Mouse (Mus musculus) heart, embryonic 11.5 days (tissue): ENCODE results near the gene Olfr133. TPM values are rescaled to one million over a fixed set of nuclear protein-coding genes. Genes with fewer than 3 reads are reported as not detected.
"Not testable (repeated sequence)": the region's sequence is repeated elsewhere in the genome, so short reads cannot be mapped to it uniquely, and the experiment has no call there.

Source experiments
- ATAC-seq: fragments of 200-750 bp; cut with Nextera tagmentation; replicated peaks from 2 replicates; pipeline ENCODE4 v1.8.0; 2017; ENCODE audit warnings: moderate library complexity; ENCODE audit not compliant: insufficient number of reproducible peaks, low FRiP score, low TSS enrichment
- H3K27ac ChIP-seq: fragments of 300-500 bp; sonication (generic); 2 replicates; pipeline ENCODE4 v1.5.1; 2014; ENCODE audit warnings: mild to moderate bottlenecking, low read depth, low read length
- H3K27me3 ChIP-seq: fragments of 300-500 bp; sonication (generic); 2 replicates; pipeline ENCODE4 v1.6.1; 2014; ENCODE audit warnings: mild to moderate bottlenecking, low read length, mixed read lengths; ENCODE audit not compliant: control insufficient read depth, insufficient read depth
- H3K36me3 ChIP-seq: fragments of 300-500 bp; sonication (generic); 2 replicates; pipeline ENCODE4 v1.6.1; 2014; ENCODE audit warnings: mild to moderate bottlenecking, low read length, moderate library complexity, mixed read lengths; ENCODE audit not compliant: control insufficient read depth, insufficient read depth
- H3K4me1 ChIP-seq: fragments of 300-500 bp; sonication (generic); 2 replicates; pipeline ENCODE4 v1.6.1; 2014; ENCODE audit warnings: low read length; ENCODE audit not compliant: control insufficient read depth, insufficient read depth
- H3K4me2 ChIP-seq: fragments of 300-500 bp; sonication (generic); 2 replicates; pipeline ENCODE4 v1.6.1; 2014; ENCODE audit warnings: mild to moderate bottlenecking, moderate library complexity
- H3K4me3 ChIP-seq: fragments of 300-500 bp; sonication (generic); 2 replicates; pipeline ENCODE4 v1.5.1; 2014; ENCODE audit warnings: low read depth, low read length
- H3K9ac ChIP-seq: fragments of 300-500 bp; sonication (generic); 2 replicates; pipeline ENCODE4 v1.6.1; 2014; ENCODE audit warnings: mild to moderate bottlenecking, low read depth, low read length, moderate library complexity
- H3K9me3 ChIP-seq: fragments of 300-500 bp; sonication (generic); replicated peaks from 2 replicates; pipeline ENCODE4 v1.6.1; 2016; ENCODE audit warnings: low read length; ENCODE audit not compliant: control insufficient read depth
- WGBS: fragments of 180-500 bp; shearing (Covaris S2); extraction: QIAGEN DNeasy Blood & Tissue Kit; methylation state at CpG from one replicate; pipeline ENCODE4 v1.1.7; 2014; ENCODE audit not compliant: insufficient replicate concordance; 5-methylcytosine and 5-hydroxymethylcytosine counted together
- polyA plus RNA-seq: library from polyadenylated mRNA; unstranded; fragments of >200 nt; fragmentation: Nextera tagmentation; extraction: Ambion mirVana; gene quantifications from 2 replicates; pipeline ENCODE4 v1.2.1, GENCODE M21; 2014

Gene Olfr133
- polyA plus RNA-seq = not detected in 2 replicates

DNA sequence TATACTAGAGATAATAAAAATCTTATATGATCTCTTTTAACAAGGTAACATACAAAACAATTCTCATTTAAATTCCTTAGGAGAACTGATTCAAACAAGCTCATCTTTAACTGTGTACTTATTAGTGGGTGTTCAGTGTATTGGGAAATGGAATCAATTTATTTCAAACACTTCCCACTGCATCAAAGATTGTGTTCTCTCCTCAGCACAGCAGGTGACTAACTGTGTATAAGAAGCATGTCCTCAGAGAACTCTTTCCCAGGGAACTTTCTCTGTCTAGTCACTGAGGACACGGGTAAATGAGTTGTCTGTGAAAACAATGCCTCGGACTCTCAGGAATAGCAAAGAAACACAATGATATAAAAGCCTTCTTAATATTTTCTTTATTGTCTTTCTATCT lies at the start of gene Olfr133:
Olfr133 (plus strand) TSS at position 301 of the 400 bp plus-strand sequence.
- WGBS = 67% methylated on average over 2 of the region's 2 CpGs
- H3K4me1 ChIP-seq = no peaks in the 10 kb centered on the region
- no peak within 1 kb of the TSS for H3K4me3 ChIP-seq
- no peak within 1 kb of the TSS for H3K27ac ChIP-seq
- H3K4me2 ChIP-seq = no peak within 1 kb of the TSS
- H3K9me3 ChIP-seq = peaks cover 3% of the 10 kb centered on the region; the same call in 1 of the 2 replicates
- H3K36me3 ChIP-seq = no peaks in the 10 kb centered on the region
- no peak for ATAC-seq
- no peak within 1 kb of the TSS for H3K9ac ChIP-seq
- no peaks in the 10 kb centered on the region for H3K27me3 ChIP-seq

DNA sequence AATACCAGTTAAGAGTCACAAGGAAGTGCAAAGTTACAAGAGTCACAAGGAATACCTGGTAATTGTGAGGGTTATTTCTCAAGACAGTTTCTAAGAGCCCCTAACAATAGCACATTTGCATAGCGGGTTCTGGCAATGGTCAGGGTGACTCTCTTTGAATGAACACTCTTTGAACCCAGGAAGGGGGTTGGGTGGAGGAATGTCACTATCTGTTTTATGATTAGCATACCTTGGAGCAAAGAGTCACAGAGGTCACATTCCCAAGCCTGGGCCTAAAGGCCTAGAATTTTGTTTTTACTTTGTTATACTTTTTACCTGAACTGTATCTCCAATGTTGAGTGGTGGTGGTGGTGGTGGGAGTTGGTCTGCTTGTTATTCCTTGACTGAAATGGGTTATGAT lies 20.9 kb upstream of the Olfr133 start:
- H3K27ac ChIP-seq, H3K4me1 ChIP-seq, H3K27me3 ChIP-seq, H3K9ac ChIP-seq, H3K36me3 ChIP-seq, H3K9me3 ChIP-seq, ATAC-seq, H3K4me2 ChIP-seq, H3K4me3 ChIP-seq: not testable (repeated sequence)
- WGBS = 64% methylated on average over 1 of the region's 1 CpGs

GRCm38 (mm10) chr17:38125371-38125770 lies 19.7 kb upstream of the Olfr133 start:
- H3K4me2 ChIP-seq, H3K9me3 ChIP-seq: not testable (repeated sequence)
- WGBS = 64% methylated on average over 3 of the region's 3 CpGs

GRCm38 (mm10) chr17:38134426-38134825 lies 10.7 kb upstream of the Olfr133 start, which contains the start of gene Olfr132:
Gene Olfr132 (minus strand): TSS chr17:38134526.
- no peaks in the 10 kb centered on the region for H3K4me1 ChIP-seq
- H3K9ac ChIP-seq = no peak within 1 kb of the TSS
- 66% methylated on average over 1 of the region's 1 CpGs for WGBS
- no peaks in the 10 kb centered on the region for H3K36me3 ChIP-seq
- H3K4me3 ChIP-seq = no peak within 1 kb of the TSS
- no peaks in the 10 kb centered on the region for H3K27me3 ChIP-seq
- no peak for ATAC-seq
- H3K27ac ChIP-seq = no peak within 1 kb of the TSS
- H3K4me2 ChIP-seq = no peak within 1 kb of the TSS
- no peaks in the 10 kb centered on the region for H3K9me3 ChIP-seq

More at GRCm38 (mm10) chr17:38125371-38125770, 19.7 kb upstream of the Olfr133 start:
- H3K36me3 ChIP-seq, H3K27me3 ChIP-seq, H3K4me3 ChIP-seq, H3K9ac ChIP-seq, H3K27ac ChIP-seq, H3K4me1 ChIP-seq, ATAC-seq: not testable (repeated sequence)

- Histone ChIP-seq H3K9me3 (no peaks in the 10 kb centered on the region), H3K27me3 (no peaks in the 10 kb centered on the region), H3K4me3 (no peak within 1 kb of the TSS), H3K9ac (no peak within 1 kb of the TSS), H3K4me1 (no peaks in the 10 kb centered on the region), H3K36me3 (no peaks in the 10 kb centered on the region), H3K4me2 (no peak within 1 kb of the TSS), H3K27ac (no peak within 1 kb of the TSS)
- 57% methylated on average over 3 of the region's 3 CpGs for WGBS
- no peak for ATAC-seq
Measured at GRCm38 (mm10) chr17:38171088-38171487, 26.0 kb downstream of the Olfr133 start, which contains the start of gene Olfr134. Gene Olfr134 (plus strand): TSS chr17:38171388.

Other genes starting within 250 kb of the Olfr133 start
- not detected in 2 replicates for gene Olfr127, start 244.8 kb upstream of the Olfr133 start, polyA plus RNA-seq
- not detected in 2 replicates for gene Olfr128, start 224.7 kb upstream of the Olfr133 start, polyA plus RNA-seq
- not detected in 2 replicates for gene Olfr761, start 192.2 kb upstream of the Olfr133 start, polyA plus RNA-seq
- gene Olfr129, start 85.2 kb upstream of the Olfr133 start, polyA plus RNA-seq = not detected in 2 replicates
- not detected in 2 replicates for gene Olfr130, start 81.4 kb upstream of the Olfr133 start, polyA plus RNA-seq
- not detected in 2 replicates for gene Olfr131, start 56.6 kb upstream of the Olfr133 start, polyA plus RNA-seq
- gene Olfr132, start 10.8 kb upstream of the Olfr133 start, polyA plus RNA-seq = not detected in 2 replicates
- not detected in 2 replicates for gene Olfr134, start 26.1 kb downstream of the Olfr133 start, polyA plus RNA-seq
- gene Olfr135, start 59.1 kb downstream of the Olfr133 start, polyA plus RNA-seq = not detected in 2 replicates
- not detected in 2 replicates for gene Olfr138, start 115.8 kb downstream of the Olfr133 start, polyA plus RNA-seq
- gene Olfr137, start 162.3 kb downstream of the Olfr133 start, polyA plus RNA-seq = not detected in 2 replicates
- not detected in 2 replicates for gene Olfr136, start 184.6 kb downstream of the Olfr133 start, polyA plus RNA-seq